Mouse (Mus musculus): ENCODE data around the gene Nrde2. TPM values are rescaled to one million over a fixed set of nuclear protein-coding genes. Genes with fewer than 3 reads are reported as not detected.

Nrde2 gene
- polyA plus RNA-seq, 1 experiment from 2014 or later, result 14.1 TPM

DNA sequence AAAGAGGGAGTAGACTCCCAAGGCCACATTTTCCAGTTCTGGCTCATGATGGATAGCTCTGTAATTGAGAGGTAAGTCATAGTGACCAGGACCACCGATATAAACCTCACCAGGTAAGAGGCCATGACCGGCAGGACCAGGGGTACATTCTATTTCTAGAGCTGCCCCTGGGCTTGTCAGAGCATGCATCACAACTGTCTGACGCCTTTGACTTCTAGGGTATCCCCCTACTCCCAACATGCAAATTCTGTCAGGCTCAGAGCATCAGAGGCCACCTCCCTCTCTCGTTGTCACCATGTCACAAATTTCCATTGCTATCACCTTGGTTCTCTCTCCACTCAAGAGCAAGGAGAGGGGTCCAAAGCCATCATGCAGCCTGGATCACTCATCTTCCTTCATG lies 68.7 kb downstream of the Nrde2 start:
- Histone ChIP-seq H3K9me3 (replicated peaks) (no peaks in the 10 kb centered on the region), H3K4me3 (replicated peaks) (no peak overlapping the region), H3K4me1 (no peaks in the 10 kb centered on the region), H3K9ac (no peak overlapping the region), H3K36me3 (no peaks in the 10 kb centered on the region), H3K27me3 (no peaks in the 10 kb centered on the region), H3K27ac (replicated peaks) (no peak overlapping the region), H3K4me2 (replicated peaks) (no peak overlapping the region)
- no peak for ATAC-seq (ENCODE audit: insufficient number of reproducible peaks, low FRiP score, low TSS enrichment, low read depth)
- WGBS, result 86% methylated on average over 4 of the region's 4 CpGs

GRCm38 (mm10) chr12:100089265-100089664 lies 70.2 kb downstream of the Nrde2 start:
- H3K9ac ChIP-seq, result no peak overlapping the region
- no peaks in the 10 kb centered on the region for H3K9me3 ChIP-seq (replicated peaks)
- no peak overlapping the region for H3K27ac ChIP-seq (replicated peaks)
- no peaks in the 10 kb centered on the region for H3K36me3 ChIP-seq
- no peaks in the 10 kb centered on the region for H3K27me3 ChIP-seq
- H3K4me1 ChIP-seq, result no peaks in the 10 kb centered on the region
- H3K4me2 ChIP-seq (replicated peaks), result no peak overlapping the region
- H3K4me3 ChIP-seq (replicated peaks), result no peak overlapping the region
- ATAC-seq (ENCODE audit: insufficient number of reproducible peaks, low FRiP score, low TSS enrichment, low read depth), result no peak
- 85% methylated on average over 5 of the region's 5 CpGs for WGBS

DNA sequence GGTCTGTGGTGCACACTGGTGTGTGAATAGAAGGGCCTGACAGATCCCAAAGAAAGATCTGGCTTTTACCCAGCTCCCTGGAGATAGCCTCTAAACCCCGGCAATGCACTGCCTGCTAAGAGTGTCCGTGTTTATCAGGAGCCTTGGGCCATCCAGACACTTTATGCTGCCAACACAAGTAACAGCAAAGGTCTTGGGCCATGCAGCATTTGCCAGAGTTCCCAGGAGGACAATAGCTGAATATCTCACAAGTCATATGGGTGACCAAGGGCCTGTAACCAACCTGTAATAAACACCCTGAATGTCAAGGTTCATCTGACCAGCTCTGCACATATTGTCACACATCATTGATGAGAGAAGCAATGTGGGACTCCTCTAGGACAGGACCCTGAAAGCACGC lies 71.4 kb downstream of the Nrde2 start:
- no peak overlapping the region for H3K4me2 ChIP-seq (replicated peaks)
- 84% methylated on average over 3 of the region's 3 CpGs for WGBS
- no peaks in the 10 kb centered on the region for H3K9me3 ChIP-seq (replicated peaks)
- no peaks in the 10 kb centered on the region for H3K36me3 ChIP-seq
- no peak overlapping the region for H3K27ac ChIP-seq (replicated peaks)
- H3K9ac ChIP-seq, result no peak overlapping the region
- no peak for ATAC-seq (ENCODE audit: insufficient number of reproducible peaks, low FRiP score, low TSS enrichment, low read depth)
- no peak overlapping the region for H3K4me3 ChIP-seq (replicated peaks)
- H3K27me3 ChIP-seq, result no peaks in the 10 kb centered on the region
- no peaks in the 10 kb centered on the region for H3K4me1 ChIP-seq

GRCm38 (mm10) chr12:100079636-100080286 lies 79.7 kb downstream of the Nrde2 start:
- no peaks in the 10 kb centered on the region for H3K36me3 ChIP-seq
- no peaks in the 10 kb centered on the region for H3K9me3 ChIP-seq (replicated peaks)
- no peaks in the 10 kb centered on the region for H3K4me1 ChIP-seq
- H3K27ac ChIP-seq (replicated peaks), result no peak overlapping the region
- H3K27me3 ChIP-seq, result no peaks in the 10 kb centered on the region
- H3K4me3 ChIP-seq (replicated peaks), result no peak overlapping the region
- no peak overlapping the region for H3K9ac ChIP-seq
- ATAC-seq (ENCODE audit: insufficient number of reproducible peaks, low FRiP score, low TSS enrichment, low read depth), result no peak
- WGBS, result 64% methylated on average over 8 of the region's 8 CpGs
- H3K4me2 ChIP-seq (replicated peaks), result no peak overlapping the region

GRCm38 (mm10) chr12:100075715-100076114 lies 83.7 kb downstream of the Nrde2 start:
- H3K4me1 ChIP-seq, result no peaks in the 10 kb centered on the region
- H3K27ac ChIP-seq (replicated peaks), result no peak overlapping the region
- WGBS, result 56% methylated on average over 4 of the region's 4 CpGs
- H3K36me3 ChIP-seq, result no peaks in the 10 kb centered on the region
- no peak overlapping the region for H3K4me3 ChIP-seq (replicated peaks)
- H3K9ac ChIP-seq, result no peak overlapping the region
- H3K27me3 ChIP-seq, result no peaks in the 10 kb centered on the region
- H3K9me3 ChIP-seq (replicated peaks), result no peaks in the 10 kb centered on the region
- no peak for ATAC-seq (ENCODE audit: insufficient number of reproducible peaks, low FRiP score, low TSS enrichment, low read depth)
- no peak overlapping the region for H3K4me2 ChIP-seq (replicated peaks)

Other genes with a start within 250 kb of the Nrde2 start
- 2.9 and 3.0 TPM in 2 replicates for gene Kcnk13, start 195.2 kb downstream of the Nrde2 start, polyA plus RNA-seq (2015; fragmentation: Nextera tagmentation; extraction: Ambion mirVana)
- gene Psmc1, start 49.5 kb downstream of the Nrde2 start, polyA plus RNA-seq (2015; fragmentation: Nextera tagmentation; extraction: Ambion mirVana), result 240 and 248 TPM in 2 replicates
- 1,372 and 1,471 TPM in 2 replicates for gene Calm1, start 39.8 kb upstream of the Nrde2 start, polyA plus RNA-seq (2015; fragmentation: Nextera tagmentation; extraction: Ambion mirVana)

Data from embryonic facial prominence, embryonic 15.5 days (tissue).